Mouse (Mus musculus) heart, adult 2 months (tissue): ENCODE measurements at regions not wholly inside any gene's neighbourhood (a gene's known extent, or its start where the extent isn't known, plus 50 kb on each side); places are given as distances from the start of the nearest gene placed in this dataset.
A peak's percentile ranks its signal among the peaks of the same experiment; 100 is the strongest.

Experiments
- DNase-seq, 2 experiments: peaks; one replicate each; pipeline ENCODE4 v3.0.0; 2021
- H3K27ac ChIP-seq: fragments of 200-600 bp; 2 replicates; pipeline ENCODE4 v1.8.1; 2022
- H3K27me3 ChIP-seq: fragments of 200-500 bp; 2 replicates; pipeline ENCODE4 v1.6.1; 2012; ENCODE audit warnings: mild to moderate bottlenecking, low read length, inconsistent platforms, mixed read lengths; ENCODE audit not compliant: control insufficient read depth, insufficient read depth
- H3K36me3 ChIP-seq: fragments of 200-500 bp; 2 replicates; pipeline ENCODE4 v1.6.1; 2012; ENCODE audit warnings: low read length, inconsistent platforms; ENCODE audit not compliant: control insufficient read depth, insufficient read depth
- H3K4me1 ChIP-seq: fragments of 200-500 bp; 2 replicates; pipeline ENCODE4 v1.6.1; 2011; ENCODE audit warnings: low read length; ENCODE audit not compliant: control insufficient read depth, insufficient read depth
- H3K4me3 ChIP-seq: fragments of 200-600 bp; 2 replicates; pipeline ENCODE4 v1.8.1; 2022
- H3K79me2 ChIP-seq: fragments of 200-500 bp; replicated peaks from 2 replicates; pipeline ENCODE4 v1.6.1; 2012; ENCODE audit warnings: mild to moderate bottlenecking, inconsistent platforms, low read length, moderate library complexity, mixed read lengths; ENCODE audit not compliant: control insufficient read depth, insufficient read depth
- H3K9ac ChIP-seq: fragments of 200-500 bp; 2 replicates; pipeline ENCODE4 v1.6.1; 2012; ENCODE audit warnings: low read depth, mild to moderate bottlenecking, control low read depth, inconsistent platforms, low read length, mixed read lengths
- CTCF ChIP-seq: fragments of 200-600 bp; IDR thresholded peaks from 2 replicates; pipeline ENCODE4 v1.8.1; 2022; ENCODE audit warnings: antibody characterized with exemption, mild to moderate bottlenecking, moderate library complexity
- EP300 ChIP-seq: fragments of 200-500 bp; IDR thresholded peaks from 2 replicates; pipeline ENCODE4 v1.6.1; 2011; ENCODE audit warnings: low read depth, low read length, control low read depth; ENCODE audit not compliant: insufficient read depth
- POLR2A ChIP-seq: fragments of 200-500 bp; IDR thresholded peaks from 2 replicates; pipeline ENCODE4 v1.6.1; 2011; ENCODE audit warnings: mild to moderate bottlenecking, low read depth, low read length, control low read depth; ENCODE audit not compliant: insufficient read depth
- WGBS: fragments of 180-500 bp; shearing (Covaris S2); methylation state at CpG from one replicate; pipeline ENCODE4 v1.1.7; 2018; 5-methylcytosine and 5-hydroxymethylcytosine counted together
- intact Hi-C: fragments of 180-260 bp; cut with DNase I; formaldehyde crosslinking; loops from one replicate; pipeline ENCODE4 v1.15.1; 2025

- Histone ChIP-seq H3K4me1 (no peaks in the 10 kb centered on the region), H3K4me3 (no peak overlapping the region), H3K27ac (no peak overlapping the region), H3K9ac (no peak overlapping the region), H3K79me2 (no peaks in the 10 kb centered on the region), H3K36me3 (no peaks in the 10 kb centered on the region), H3K27me3 (no peaks in the 10 kb centered on the region)
- 91% methylated on average over 12 of the region's 12 CpGs for WGBS
- no peak for TF ChIP-seq POLR2A
- no peak for TF ChIP-seq EP300
- TF ChIP-seq CTCF, result no peak
- intact Hi-C loops, result no loop called here
- DNase-seq, result no peak
Observed at GRCm38 (mm10) chr19:14369098-14369604, 228.7 kb downstream of the Tle4 start.

GRCm38 (mm10) chr19:14371360-14371759, 226.5 kb downstream of the Tle4 start:
- TF ChIP-seq EP300, result no peak
- no peak for TF ChIP-seq POLR2A
- no peak for TF ChIP-seq CTCF
- H3K27ac ChIP-seq, result no peak overlapping the region
- no peak for DNase-seq
- no peaks in the 10 kb centered on the region for H3K36me3 ChIP-seq
- no peaks in the 10 kb centered on the region for H3K79me2 ChIP-seq
- intact Hi-C loops, result no loop called here
- WGBS, result 87% methylated on average over 5 of the region's 5 CpGs
- no peak overlapping the region for H3K4me3 ChIP-seq
- H3K9ac ChIP-seq, result no peak overlapping the region
- H3K27me3 ChIP-seq, result no peaks in the 10 kb centered on the region
- H3K4me1 ChIP-seq, result no peaks in the 10 kb centered on the region

- WGBS, result 93% methylated on average over 4 of the region's 4 CpGs
- intact Hi-C loops, result no loop called here
Observed at GRCm38 (mm10) chr19:14373996-14374395, 223.9 kb downstream of the Tle4 start.

GRCm38 (mm10) chr19:14380898-14381297, 217.0 kb downstream of the Tle4 start:
- Histone ChIP-seq H3K4me3 (no peak overlapping the region), H3K36me3 (no peaks in the 10 kb centered on the region), H3K4me1 (no peaks in the 10 kb centered on the region), H3K9ac (no peak overlapping the region), H3K27ac (no peak overlapping the region), H3K27me3 (no peaks in the 10 kb centered on the region), H3K79me2 (no peaks in the 10 kb centered on the region)
- intact Hi-C loops, result loop anchor here (10.0 kb wide), 1 partner anchor 314 kb away; no protein-coding TSS in a partner anchor
- no peak for DNase-seq
- no peak for TF ChIP-seq EP300
- no peak for TF ChIP-seq POLR2A
- no peak for TF ChIP-seq CTCF

More at GRCm38 (mm10) chr19:14373996-14374395, 223.9 kb downstream of the Tle4 start:
- Histone ChIP-seq H3K4me3 (no peak overlapping the region), H3K36me3 (no peaks in the 10 kb centered on the region), H3K27ac (no peak overlapping the region), H3K27me3 (no peaks in the 10 kb centered on the region), H3K4me1 (no peaks in the 10 kb centered on the region), H3K9ac (no peak overlapping the region), H3K79me2 (no peaks in the 10 kb centered on the region)
- no peak for DNase-seq
- TF ChIP-seq EP300, result no peak
- TF ChIP-seq CTCF, result no peak
- TF ChIP-seq POLR2A, result no peak

GRCm38 (mm10) chr19:14387796-14388195, 210.1 kb downstream of the Tle4 start:
- no peaks in the 10 kb centered on the region for H3K36me3 ChIP-seq
- no peak for TF ChIP-seq POLR2A
- no peak for TF ChIP-seq EP300
- no peak for TF ChIP-seq CTCF
- WGBS, result 44% methylated on average over 5 of the region's 5 CpGs
- H3K9ac ChIP-seq, result no peak overlapping the region
- intact Hi-C loops, result loop anchor here (10.0 kb wide), 1 partner anchor 307 kb away; no protein-coding TSS in a partner anchor
- H3K27ac ChIP-seq, result no peak overlapping the region
- no peak for DNase-seq
- H3K79me2 ChIP-seq, result no peaks in the 10 kb centered on the region
- H3K4me1 ChIP-seq, result no peaks in the 10 kb centered on the region
- no peaks in the 10 kb centered on the region for H3K27me3 ChIP-seq
- no peak overlapping the region; the same call in 1 of the 2 replicates for H3K4me3 ChIP-seq

GRCm38 (mm10) chr19:14388539-14388938, 209.3 kb downstream of the Tle4 start:
- no peaks in the 10 kb centered on the region for H3K79me2 ChIP-seq
- H3K36me3 ChIP-seq, result no peaks in the 10 kb centered on the region
- no peaks in the 10 kb centered on the region for H3K27me3 ChIP-seq
- H3K27ac ChIP-seq, result no peak overlapping the region
- no peak for TF ChIP-seq POLR2A
- TF ChIP-seq EP300, result no peak
- peak; percentile 49 for TF ChIP-seq CTCF
- 42% methylated on average over 4 of the region's 4 CpGs for WGBS
- no peaks in the 10 kb centered on the region for H3K4me1 ChIP-seq
- intact Hi-C loops, result loop anchor here (10.0 kb wide), 1 partner anchor 306 kb away; no protein-coding TSS in a partner anchor
- no peak overlapping the region for H3K4me3 ChIP-seq
- no peak for DNase-seq
- no peak overlapping the region for H3K9ac ChIP-seq
